Mouse (Mus musculus): ENCODE results near the gene Dnah8.

GRCm38 (mm10) chr17:30576946-30577345 lies 47.2 kb upstream of the Dnah8 start:
- TF ChIP-seq CTCF (IDR thresholded peaks at IDR 0.05) (no peak), EP300 (IDR thresholded peaks at IDR 0.05) (no peak)
